Mouse (Mus musculus) gastrocnemius, adult 18-20 months (tissue): ENCODE measurements at regions not wholly inside any gene's neighbourhood (a gene's known extent, or its start where the extent isn't known, plus 50 kb on each side); places are given as distances from the start of the nearest gene placed in this dataset.

Experiments
- DNase-seq: peaks from one replicate; pipeline ENCODE4 v3.0.0; 2021; ENCODE audit warnings: low spot score

DNA sequence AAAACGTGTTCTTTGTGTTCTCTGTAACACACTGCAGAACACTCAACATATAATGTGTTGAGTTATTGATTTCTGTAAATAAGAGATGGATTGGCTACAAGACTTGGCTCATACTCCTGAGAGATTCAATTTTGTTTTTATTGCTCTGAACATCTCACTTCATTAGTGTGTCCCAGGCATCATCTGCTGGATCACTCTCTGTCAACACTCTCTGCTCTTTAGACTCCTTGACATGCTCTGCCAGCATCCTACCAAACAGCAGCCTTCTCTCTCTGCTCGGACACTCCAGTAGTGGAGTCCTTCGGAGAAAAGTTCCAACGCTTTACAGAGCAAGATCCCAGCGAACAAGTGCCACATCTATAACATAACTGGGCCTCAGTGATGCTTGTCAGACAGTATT lies 235.1 kb upstream of the Lcorl start:
- no peak for DNase-seq

DNA sequence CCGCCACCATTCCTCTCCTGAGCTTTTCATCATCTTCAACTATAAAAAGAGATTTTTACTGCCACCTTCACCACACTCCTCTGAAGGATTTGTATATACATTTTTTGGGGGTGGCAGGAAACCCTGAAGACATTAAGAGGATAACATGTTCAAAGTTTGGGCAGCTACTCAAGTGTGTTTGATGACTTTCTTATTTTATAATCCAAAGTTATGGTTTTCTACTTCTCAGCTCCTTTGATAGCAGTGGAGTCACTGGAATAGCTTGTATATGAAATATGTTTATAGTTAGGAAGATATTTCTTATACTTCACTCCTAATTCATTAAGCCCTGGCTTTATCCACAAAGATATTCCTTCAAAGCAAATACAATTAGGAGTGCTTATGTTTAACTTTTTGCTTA lies 229.5 kb upstream of the Lcorl start:
- DNase-seq = no peak

DNA sequence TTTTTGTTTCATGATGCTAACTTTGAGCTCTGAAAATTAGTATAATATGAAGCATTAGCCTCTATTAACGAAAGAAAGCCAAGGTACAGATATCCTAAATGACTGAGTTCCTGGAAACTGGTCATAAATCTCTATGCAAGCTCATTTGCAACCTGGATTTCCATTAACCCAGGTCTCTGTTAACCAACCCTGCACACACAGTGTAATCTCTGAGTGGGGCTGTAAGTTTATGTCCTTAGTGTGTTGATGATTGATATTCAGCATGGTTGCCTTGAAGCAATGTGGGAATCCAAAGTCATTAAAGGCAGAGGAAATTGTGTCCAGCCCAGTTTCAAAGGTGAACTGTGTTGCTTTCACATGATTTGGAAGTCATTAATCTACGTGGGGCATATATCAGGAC lies 225.9 kb upstream of the Lcorl start:
- no peak for DNase-seq

DNA sequence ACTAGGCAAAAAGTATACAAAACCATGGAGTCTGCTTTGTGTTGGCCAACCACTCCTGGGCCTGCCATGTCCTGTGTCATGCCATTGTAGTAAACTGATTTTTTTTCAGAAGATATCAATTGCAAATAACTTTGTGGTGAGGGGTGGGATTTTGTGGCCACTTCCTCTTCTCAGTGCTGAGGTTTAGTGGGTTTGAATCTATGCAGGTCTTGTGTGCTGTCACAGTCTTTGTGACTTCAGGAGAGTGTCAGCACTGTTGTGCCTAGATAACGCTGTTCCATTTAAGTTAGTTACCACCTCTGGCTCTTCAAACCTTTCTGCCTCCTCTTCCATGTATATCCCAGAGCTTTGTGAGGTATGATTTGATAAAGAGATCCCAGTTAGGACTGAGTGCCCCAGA lies 216.3 kb upstream of the Lcorl start:
- DNase-seq = no peak

DNA sequence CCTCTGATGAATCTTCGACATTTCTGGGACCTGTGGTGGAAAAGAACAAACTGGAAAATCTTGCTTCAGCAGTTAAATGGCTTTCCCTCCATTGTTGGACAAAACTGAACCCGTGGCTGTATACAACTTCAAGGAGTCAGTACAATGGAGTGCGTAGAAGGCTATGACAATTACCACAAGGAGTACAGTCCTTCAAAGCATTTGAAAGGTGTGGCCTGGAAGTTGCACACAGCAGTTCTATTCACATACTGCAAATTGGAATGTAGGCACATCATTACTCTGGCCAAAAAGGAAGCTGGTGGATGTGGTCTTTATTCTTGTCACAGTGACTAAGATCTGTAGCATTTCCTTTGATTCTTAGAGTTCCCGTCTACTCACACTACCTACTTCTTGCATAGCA lies 215.7 kb upstream of the Lcorl start:
- no peak for DNase-seq

DNA sequence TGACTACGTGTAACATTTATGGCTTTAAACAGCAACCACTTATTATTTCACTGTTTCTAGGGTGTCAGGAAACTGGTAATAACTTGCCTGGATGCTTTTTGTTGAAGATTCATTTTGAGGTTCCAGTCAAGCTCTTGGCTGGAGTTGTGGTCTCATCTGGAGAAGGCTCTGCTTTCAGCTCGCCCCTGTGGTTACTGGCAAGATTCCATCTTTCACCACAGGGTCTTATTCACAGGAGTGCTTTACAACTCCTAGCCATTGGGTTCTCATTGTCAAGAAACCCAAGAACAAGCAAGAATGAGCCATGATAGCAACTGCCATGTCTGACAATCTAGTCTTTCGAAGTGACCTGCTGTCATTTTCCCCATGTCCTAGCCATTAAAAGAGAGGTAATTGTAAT lies 202.5 kb upstream of the Lcorl start:
- DNase-seq = no peak

DNA sequence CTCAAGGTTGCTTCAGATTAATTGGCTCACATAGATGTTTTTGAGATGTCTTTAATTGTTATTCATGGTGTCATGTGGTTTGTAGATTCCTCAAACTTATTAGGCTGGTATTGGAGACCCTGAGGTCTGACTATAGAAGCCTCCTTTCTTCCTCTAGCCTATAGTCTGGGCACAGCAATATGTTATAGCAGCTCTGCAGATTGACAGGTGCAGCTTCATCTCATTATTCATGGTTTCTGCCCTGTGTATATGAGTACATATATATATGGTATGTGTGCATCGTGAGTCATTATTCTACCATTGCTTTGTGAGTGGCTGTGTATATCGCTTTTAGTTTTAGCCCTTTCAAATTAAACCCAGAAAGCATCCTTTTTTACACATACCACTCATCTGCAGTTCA lies 197.4 kb upstream of the Lcorl start:
- DNase-seq = no peak

DNA sequence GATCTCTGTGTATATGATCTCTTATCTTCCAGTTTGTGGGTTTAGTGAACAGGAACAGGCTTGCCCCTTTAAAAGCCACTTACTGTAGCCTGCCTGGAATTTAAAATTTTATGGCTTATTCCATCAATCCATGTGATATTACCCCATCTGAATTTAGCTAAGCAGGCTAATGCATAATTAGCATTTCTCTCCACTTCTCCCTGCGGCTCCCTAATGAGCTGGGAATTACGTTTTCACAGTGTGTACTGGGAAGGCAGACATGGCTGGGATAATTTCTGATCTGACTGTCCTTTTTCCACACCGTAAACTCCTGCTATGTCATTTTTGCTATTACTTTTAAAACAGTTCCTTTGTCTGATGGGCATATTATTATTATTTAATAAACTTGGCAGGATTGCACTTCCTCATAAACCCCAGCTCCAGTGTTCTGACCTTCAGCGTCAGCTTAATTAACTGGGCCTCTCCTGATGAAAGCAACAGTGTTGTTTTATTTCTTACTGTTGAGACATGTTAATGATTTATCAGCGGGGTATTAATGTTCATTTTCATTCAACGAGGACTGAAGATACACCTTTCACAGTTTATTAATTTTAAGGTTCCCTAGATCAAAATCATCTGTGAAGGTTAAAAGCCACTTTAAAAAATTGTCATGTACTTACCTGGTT lies 185.4 kb upstream of the Lcorl start:
- DNase-seq = no peak

DNA sequence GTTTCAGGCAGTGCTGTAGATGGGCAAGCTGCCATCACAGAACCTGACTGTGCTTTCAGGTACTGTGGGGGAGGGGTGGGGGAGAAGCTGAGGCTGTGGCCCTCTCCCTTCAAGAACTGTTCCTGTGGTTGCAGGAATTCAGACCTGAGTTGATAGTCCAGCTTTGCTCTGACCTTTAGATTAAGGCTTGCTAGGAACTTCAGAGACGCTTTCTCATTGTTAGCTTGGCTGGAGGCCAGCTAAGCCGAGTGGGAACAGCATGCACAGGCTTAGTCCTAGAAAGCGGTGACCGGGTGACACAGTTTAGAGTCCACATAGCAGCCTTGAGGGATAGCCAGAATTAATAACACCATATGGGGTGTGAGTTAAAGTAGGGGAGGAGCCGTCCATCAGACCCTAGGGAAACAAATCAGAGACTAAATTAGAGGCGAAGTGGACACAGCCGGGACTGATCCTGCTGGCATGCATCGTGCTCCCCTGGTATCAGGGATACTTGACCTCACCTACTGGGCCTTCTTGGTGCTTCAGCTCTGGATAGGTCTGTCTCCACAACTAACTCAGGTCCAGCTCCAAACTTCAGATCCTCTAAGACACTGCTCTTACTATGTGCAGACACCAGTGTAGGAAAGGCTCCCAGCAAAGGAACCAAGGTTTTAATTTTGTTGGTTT lies 175.7 kb upstream of the Lcorl start:
- DNase-seq = peak; percentile 2

DNA sequence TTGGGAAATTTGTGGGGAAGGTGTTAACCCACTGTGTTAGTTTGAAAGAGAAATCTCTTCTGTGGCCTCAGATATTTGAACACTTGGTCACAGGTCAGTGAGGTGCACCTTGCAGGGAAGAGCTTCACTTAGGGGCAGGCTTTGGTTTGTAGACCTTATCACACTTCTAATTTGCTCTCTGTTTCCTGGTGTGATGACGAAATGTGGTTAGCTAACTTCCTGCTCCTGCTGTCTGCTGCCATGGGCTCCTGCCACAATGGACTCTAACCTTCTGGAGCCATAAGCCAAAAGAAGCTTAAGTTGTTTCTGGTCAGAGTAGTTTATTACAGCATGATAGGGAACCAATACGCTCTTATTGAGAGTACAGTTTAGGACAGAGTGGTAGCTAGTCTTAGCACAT lies 174.8 kb upstream of the Lcorl start:
- DNase-seq = no peak

DNA sequence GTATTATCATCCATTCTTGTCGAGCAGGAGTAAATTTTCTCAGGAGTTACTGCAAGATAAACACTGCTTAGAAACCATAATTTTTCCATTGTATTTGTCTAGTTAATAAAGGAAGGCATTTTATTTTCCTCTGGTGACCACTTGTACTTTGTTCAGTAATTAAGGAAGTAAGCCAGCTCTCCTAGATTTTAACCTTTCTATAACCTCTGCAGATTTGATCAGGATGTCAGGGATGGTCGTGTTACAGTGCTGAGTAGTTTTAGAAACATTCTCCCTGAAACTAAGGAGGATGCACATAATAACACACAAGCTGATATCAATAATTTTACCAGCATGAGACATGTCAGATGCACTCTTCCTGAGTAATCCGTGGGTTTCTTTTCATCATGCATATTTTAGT lies 166.7 kb upstream of the Lcorl start:
- no peak for DNase-seq

DNA sequence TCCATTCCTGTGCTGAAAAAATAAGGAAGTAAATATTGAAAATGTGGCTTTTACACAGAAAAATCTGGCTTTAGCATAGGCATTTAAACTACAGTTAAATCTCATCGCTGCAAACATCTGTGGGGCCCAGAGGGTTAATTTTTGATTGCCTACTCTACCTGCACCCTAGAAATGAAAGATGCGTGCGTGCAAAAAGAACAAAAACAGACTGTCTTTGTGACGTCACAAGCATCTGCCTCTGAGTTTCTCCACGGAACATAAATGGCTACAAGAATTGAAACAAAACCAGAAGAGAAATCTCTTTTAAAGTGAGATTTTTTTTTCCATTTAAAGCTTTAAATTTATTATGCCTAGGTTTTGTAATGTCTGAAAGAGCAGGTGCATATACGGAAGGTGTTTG lies 166.0 kb upstream of the Lcorl start:
- DNase-seq = no peak

DNA sequence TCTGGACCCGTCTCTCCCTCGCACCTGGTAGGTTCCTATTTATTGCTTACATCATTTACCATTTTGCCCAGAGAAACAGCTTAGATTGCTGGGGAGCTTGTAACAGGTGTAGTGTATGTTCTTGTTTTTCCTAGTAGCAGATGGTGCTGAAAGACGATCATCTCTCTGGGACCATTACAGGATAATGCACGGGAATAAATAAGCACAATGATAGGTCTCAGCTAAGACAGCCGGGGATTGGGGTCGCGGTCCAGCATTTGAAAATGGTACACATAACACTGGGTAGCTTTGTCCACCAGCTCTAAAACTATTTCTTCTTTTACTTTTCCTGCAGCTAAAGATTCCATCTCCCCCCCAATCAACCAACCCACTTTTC lies 164.6 kb upstream of the Lcorl start:
- no peak for DNase-seq

DNA sequence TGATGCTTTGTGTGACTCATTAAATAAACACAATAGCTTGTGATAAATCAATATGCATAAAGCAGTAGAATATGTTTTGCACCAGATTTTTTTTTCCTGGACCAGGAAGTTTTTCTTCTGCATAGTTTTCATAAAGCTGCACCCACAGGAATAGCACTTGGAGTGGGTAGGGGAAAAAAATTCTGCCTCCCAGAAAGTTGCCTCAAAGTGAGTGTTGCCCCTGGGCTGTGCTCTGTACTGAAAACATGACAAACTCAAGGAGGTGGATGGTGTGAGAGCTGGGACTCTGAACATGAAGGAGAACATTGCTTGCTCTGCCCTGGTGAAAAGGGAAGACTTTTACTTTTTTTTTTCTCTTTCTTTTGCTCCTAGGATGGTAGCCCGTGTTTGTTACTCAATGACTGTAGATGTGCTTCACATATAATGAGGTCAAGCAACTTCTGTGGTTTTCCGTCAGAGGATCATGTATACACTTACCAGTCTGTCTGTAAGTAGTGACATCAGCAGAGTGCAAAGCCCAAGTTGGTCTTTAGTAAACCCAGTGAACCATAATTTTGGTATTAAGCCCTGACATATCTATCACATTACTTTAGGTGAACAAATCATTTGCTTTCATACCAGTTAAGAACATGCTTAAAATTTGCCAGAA lies 164.1 kb upstream of the Lcorl start:
- no peak for DNase-seq

DNA sequence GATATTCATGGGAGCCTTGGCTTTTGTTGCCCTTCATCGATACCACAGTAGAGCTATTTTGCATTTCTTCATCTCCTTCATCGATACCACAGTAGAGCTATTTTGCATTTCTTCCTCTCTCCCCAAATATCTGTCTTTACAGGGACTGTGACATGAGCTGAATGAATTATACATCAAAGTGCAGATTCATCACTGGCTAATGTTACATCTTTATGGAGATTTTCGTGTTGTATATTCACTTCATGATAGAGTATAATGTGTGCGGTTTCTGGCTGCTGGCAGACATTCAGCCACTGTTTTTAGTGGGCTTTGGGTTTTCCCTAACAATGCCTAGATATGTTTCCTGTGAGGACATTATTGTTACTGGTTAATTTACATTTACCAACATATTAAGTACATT lies 162.8 kb upstream of the Lcorl start:
- DNase-seq = no peak

DNA sequence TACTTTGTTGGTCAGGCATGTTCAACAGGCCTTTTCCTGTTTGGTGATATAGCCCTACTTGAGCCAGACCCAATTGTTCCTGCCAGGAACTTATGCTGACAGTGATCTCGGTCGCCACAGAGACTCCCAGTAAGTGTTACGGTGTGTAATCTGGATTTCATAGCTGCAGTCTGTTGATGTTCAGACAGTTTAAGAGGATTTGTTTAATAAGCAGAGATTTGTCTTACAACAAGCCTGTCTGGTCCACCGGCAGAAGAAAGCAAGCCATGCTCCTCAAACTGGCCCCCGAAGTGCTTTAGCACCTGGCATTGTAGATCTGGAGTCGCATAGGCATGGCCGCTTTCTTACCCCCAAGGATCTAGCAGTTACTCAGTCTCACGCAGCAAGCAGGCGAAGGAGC lies 150.0 kb upstream of the Lcorl start:
- no peak for DNase-seq

DNA sequence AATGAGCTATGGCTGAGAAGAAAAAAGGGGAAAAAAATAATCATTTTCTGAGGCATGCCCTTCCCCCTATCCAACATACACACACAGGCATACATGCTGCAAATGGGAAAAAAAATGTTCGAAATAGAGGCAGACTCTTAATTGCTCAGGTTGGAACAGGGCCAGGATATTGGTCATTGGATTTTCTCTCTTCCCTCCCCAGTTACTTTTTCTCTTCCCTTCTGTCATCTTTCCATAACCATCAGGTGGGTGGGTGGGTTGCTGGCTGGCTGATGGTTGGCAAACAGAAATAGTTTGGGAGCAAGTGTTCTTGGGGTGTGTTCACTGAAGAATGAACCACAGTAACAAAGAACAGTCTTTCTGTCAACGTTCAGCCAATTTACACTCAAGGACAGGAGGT lies 149.3 kb upstream of the Lcorl start:
- no peak for DNase-seq

DNA sequence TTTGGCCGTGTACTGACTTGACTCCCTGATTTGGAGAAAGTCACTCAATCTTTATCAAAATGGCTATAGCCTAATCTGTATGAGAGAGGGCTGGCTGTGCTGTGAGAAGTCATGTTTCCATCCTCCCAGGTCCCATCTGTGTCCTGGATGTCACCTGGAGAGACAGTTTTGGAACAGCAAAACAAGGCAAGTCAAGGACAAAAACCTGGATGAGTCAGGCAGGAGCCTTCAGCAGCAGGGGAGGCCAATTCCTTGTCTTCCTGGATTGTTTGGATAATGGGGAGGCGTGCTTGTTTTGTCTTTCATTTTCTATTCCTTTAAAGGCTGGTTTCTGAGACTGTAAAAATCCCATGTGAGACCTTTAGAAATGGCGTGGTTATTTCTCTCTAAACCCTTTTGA lies 148.8 kb upstream of the Lcorl start:
- DNase-seq = no peak

DNA sequence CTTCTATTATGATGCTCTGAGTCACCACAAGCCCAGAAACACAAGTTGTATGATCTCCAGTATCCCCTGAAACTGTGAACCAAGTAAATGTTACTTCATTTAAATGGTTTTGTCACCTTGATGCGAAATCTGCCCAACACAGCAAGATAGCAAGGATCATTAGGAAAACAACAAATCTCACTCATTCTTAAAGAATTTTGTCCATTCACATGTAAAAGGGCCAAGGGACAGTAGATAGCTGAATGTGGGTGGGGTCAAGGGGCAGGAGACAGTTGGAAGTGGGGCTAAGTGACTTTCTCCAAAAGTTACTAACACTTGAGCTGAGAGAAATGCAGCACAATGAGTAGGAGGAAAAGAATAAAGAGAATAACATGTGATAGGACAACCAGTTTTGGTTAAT lies 148.2 kb upstream of the Lcorl start:
- DNase-seq = no peak

DNA sequence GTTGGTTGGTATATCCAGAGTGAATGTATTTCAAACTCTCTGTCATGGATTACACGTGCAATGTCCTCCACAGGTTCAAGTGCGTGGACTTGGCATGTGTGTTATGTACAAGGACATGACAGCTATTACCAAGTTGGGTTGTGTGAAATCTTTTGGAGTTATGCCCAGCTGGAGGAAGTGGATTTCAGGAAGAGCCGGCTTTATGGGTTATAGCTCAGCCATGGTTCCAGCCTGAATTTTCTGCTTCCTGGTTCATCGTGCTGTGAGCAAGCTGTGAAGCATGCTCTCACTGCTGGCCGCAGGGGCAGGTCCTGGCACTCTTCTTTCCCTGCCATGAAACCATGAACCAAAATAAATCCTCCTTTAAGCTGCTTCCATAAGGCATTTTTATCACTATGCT lies 144.6 kb upstream of the Lcorl start:
- DNase-seq = no peak

DNA sequence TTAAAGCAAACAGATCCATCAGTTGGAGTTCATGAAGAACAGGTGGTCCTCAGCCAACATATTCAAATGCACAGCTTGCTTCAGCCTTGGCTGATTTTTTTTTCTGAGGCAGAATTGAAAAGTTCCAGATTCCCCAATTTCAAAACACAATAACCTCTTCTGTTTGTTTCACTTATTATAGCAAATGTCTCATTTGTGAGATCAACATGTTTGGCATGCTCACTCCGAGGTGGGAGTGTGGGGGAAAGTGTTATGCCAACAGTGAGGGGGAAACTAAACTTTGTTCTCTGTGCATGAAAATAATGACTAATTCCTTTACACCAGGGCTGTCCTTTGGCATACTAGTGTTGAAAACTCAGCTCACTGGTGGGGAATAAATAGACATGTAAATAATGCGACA lies 100.4 kb upstream of the Lcorl start:
- no peak for DNase-seq

DNA sequence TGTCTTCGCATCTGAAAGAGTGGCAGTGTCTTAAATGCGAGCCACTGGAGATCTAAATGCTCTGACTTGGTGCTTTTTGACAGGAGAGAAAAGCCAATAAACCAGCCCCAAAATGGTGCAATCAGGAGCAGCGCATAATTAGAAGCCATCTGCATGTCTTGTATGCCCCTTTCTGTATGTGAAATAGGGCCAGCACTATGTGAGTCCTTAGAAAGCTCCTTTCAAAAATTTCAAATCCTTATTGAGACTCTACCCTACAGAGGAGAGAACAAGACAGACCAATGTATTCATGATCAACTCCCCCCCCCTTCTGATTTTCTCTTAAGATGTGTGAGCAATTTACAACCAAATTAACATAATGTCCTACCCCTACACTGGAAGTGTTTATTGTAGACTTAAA lies 86.6 kb upstream of the Lcorl start:
- DNase-seq = no peak

DNA sequence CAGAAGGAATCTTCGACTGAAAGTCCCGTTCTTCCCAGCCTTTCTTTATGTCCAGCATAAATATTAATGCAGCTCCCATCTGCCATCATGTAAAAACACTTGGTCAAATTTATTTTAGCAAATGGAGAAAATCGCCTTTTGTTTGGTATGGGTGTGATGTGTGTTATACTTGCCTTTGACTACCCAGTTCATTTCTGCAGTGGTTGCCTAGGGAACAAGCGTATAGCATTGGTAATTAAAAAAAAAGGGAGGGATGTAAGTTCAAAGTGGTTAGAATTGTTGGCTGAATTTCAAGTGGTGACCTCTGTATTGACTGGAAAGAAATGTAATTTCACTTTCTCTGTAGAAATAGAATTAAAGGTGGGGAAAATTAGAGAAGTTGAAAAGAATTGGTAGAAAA lies 75.6 kb upstream of the Lcorl start:
- no peak for DNase-seq
